Mouse (Mus musculus) adrenal gland (tissue): ENCODE results near the gene Fto.

Experiments used
- intact Hi-C: fragments of 180-260 bp; cut with DNase I; formaldehyde crosslinking; loops from one replicate; pipeline ENCODE4 v1.15.1; 2025

The Fto gene

GRCm38 (mm10) chr8:91712731-91713569 is 399.6 kb downstream of the Fto start:
- intact Hi-C loops = no loop called here

GRCm38 (mm10) chr8:91713677-91714312 is 400.5 kb downstream of the Fto start:
- intact Hi-C loops = no loop called here

GRCm38 (mm10) chr8:91714733-91715132 is 401.4 kb downstream of the Fto start:
- intact Hi-C loops = no loop called here

GRCm38 (mm10) chr8:91715387-91716085 is 402.2 kb downstream of the Fto start:
- intact Hi-C loops = no loop called here
